Mouse (Mus musculus) intestine, embryonic 16.5 days (tissue): ENCODE data around the gene Il1rap. TPM values are rescaled to one million over a fixed set of nuclear protein-coding genes. Genes with fewer than 3 reads are reported as not detected.
A peak's percentile ranks its signal among the peaks of the same experiment; 100 is the strongest.

Experiments
- ATAC-seq: fragments of 200-750 bp; cut with Nextera tagmentation; 2 replicates; pipeline ENCODE4 v1.8.0; 2017; ENCODE audit warnings: moderate TSS enrichment, moderate library complexity
- H3K27ac ChIP-seq: fragments of 300-500 bp; sonication (generic); 2 replicates; pipeline ENCODE4 v1.5.1; 2014; ENCODE audit warnings: mild to moderate bottlenecking, low read length
- H3K27me3 ChIP-seq: fragments of 300-500 bp; sonication (generic); replicated peaks from 2 replicates; pipeline ENCODE4 v1.6.1; 2014; ENCODE audit warnings: low read length, control low read depth, mixed read lengths; ENCODE audit not compliant: control insufficient read depth, insufficient read depth
- H3K36me3 ChIP-seq: fragments of 300-500 bp; sonication (generic); 2 replicates; pipeline ENCODE4 v1.6.1; 2014; ENCODE audit warnings: low read length, control low read depth; ENCODE audit not compliant: control insufficient read depth, insufficient read depth
- H3K4me1 ChIP-seq: fragments of 300-500 bp; sonication (generic); 2 replicates; pipeline ENCODE4 v1.6.1; 2014; ENCODE audit warnings: low read length, control low read depth, mixed read lengths; ENCODE audit not compliant: control insufficient read depth, insufficient read depth
- H3K4me2 ChIP-seq: fragments of 300-500 bp; sonication (generic); 2 replicates; pipeline ENCODE4 v1.6.1; 2014; ENCODE audit warnings: low read depth, low read length, control low read depth
- H3K4me3 ChIP-seq: fragments of 300-500 bp; sonication (generic); 2 replicates; pipeline ENCODE4 v1.5.1; 2014; ENCODE audit warnings: mild to moderate bottlenecking, low read length
- H3K9ac ChIP-seq: fragments of 300-500 bp; sonication (generic); 2 replicates; pipeline ENCODE4 v1.6.1; 2014; ENCODE audit warnings: low read depth, low read length
- H3K9me3 ChIP-seq: fragments of 300-500 bp; sonication (generic); 2 replicates; pipeline ENCODE4 v1.6.1; 2016; ENCODE audit warnings: low read length, control low read depth; ENCODE audit not compliant: control insufficient read depth
- WGBS: fragments of 180-500 bp; shearing (Covaris S2); extraction: QIAGEN DNeasy Blood & Tissue Kit; methylation state at CpG from one replicate; pipeline ENCODE4 v1.1.7; 2014; 5-methylcytosine and 5-hydroxymethylcytosine counted together
- polyA plus RNA-seq: library from polyadenylated mRNA; unstranded; fragments of >200 nt; fragmentation: Nextera tagmentation; extraction: Ambion mirVana; gene quantifications from 2 replicates; pipeline ENCODE4 v1.2.1, GENCODE M21; 2015

Gene Il1rap
- polyA plus RNA-seq, 1 experiment from 2014 or later: 4.6 TPM

- H3K9me3 ChIP-seq: no peaks in the 10 kb centered on the region
- H3K4me1 ChIP-seq: no peaks in the 10 kb centered on the region
- H3K4me3 ChIP-seq: no peak overlapping the region
- no peak overlapping the region for H3K9ac ChIP-seq
- H3K4me2 ChIP-seq: no peak overlapping the region
- no peak overlapping the region for H3K27ac ChIP-seq
- no peaks in the 10 kb centered on the region for H3K36me3 ChIP-seq
- ATAC-seq: no peak
- no peaks in the 10 kb centered on the region for H3K27me3 ChIP-seq
Measured at GRCm38 (mm10) chr16:26569387-26569978, 12.0 kb upstream of the Il1rap start.

GRCm38 (mm10) chr16:26571836-26572235, 9.7 kb upstream of the Il1rap start:
- 88% methylated on average over 2 of the region's 2 CpGs for WGBS
- Histone ChIP-seq H3K27ac (no peak overlapping the region), H3K9ac (no peak overlapping the region), H3K4me2 (no peak overlapping the region), H3K9me3 (no peaks in the 10 kb centered on the region), H3K27me3 (no peaks in the 10 kb centered on the region), H3K4me1 (no peaks in the 10 kb centered on the region), H3K36me3 (no peaks in the 10 kb centered on the region), H3K4me3 (no peak overlapping the region)
- ATAC-seq: no peak

- Histone ChIP-seq H3K4me2 (no peak overlapping the region), H3K9me3 (no peaks in the 10 kb centered on the region), H3K27me3 (no peaks in the 10 kb centered on the region), H3K4me1 (no peaks in the 10 kb centered on the region), H3K27ac (no peak overlapping the region), H3K9ac (no peak overlapping the region), H3K4me3 (no peak overlapping the region), H3K36me3 (no peaks in the 10 kb centered on the region)
- no peak for ATAC-seq
- WGBS: 87% methylated on average over 5 of the region's 5 CpGs
Measured at GRCm38 (mm10) chr16:26574173-26574572, 7.3 kb upstream of the Il1rap start.

- peak overlapping the region; percentile 78 for H3K9ac ChIP-seq
- no peaks in the 10 kb centered on the region for H3K36me3 ChIP-seq
- 0% methylated on average over 16 of the region's 16 CpGs for WGBS
- peak; percentile 74 for ATAC-seq
- H3K27me3 ChIP-seq: no peaks in the 10 kb centered on the region
- peak overlapping the region; percentile 90 for H3K4me2 ChIP-seq
- H3K4me3 ChIP-seq: peak overlapping the region; percentile 78
- no peaks in the 10 kb centered on the region for H3K9me3 ChIP-seq
- H3K4me1 ChIP-seq: peaks cover 4% of the 10 kb centered on the region; the same call in 1 of the 2 replicates
- peak overlapping the region; percentile 75 for H3K27ac ChIP-seq
Measured at GRCm38 (mm10) chr16:26581913-26582376, 441 bp downstream of the Il1rap start.

GRCm38 (mm10) chr16:26585806-26586205, 4.3 kb downstream of the Il1rap start:
- Histone ChIP-seq H3K27ac (no peak overlapping the region), H3K4me3 (no peak overlapping the region), H3K4me1 (peaks cover 4% of the 10 kb centered on the region; the same call in 1 of the 2 replicates), H3K9me3 (no peaks in the 10 kb centered on the region), H3K9ac (no peak overlapping the region), H3K27me3 (no peaks in the 10 kb centered on the region), H3K36me3 (no peaks in the 10 kb centered on the region), H3K4me2 (no peak overlapping the region)
- WGBS: 92% methylated on average over 5 of the region's 5 CpGs
- no peak for ATAC-seq

- Histone ChIP-seq H3K4me3 (no peak overlapping the region), H3K4me1 (no peaks in the 10 kb centered on the region), H3K27me3 (no peaks in the 10 kb centered on the region), H3K36me3 (no peaks in the 10 kb centered on the region), H3K4me2 (no peak overlapping the region), H3K9ac (no peak overlapping the region), H3K27ac (no peak overlapping the region), H3K9me3 (no peaks in the 10 kb centered on the region)
- WGBS: 56% methylated on average over 4 of the region's 4 CpGs
- peak; percentile 46; the same call in 1 of the 2 replicates for ATAC-seq
Measured at GRCm38 (mm10) chr16:26590897-26591570, 9.5 kb downstream of the Il1rap start.

GRCm38 (mm10) chr16:26596440-26596839, 14.9 kb downstream of the Il1rap start:
- Histone ChIP-seq H3K4me1 (no peaks in the 10 kb centered on the region), H3K27me3 (no peaks in the 10 kb centered on the region), H3K27ac (no peak overlapping the region), H3K36me3 (no peaks in the 10 kb centered on the region), H3K9me3 (no peaks in the 10 kb centered on the region), H3K4me3 (no peak overlapping the region), H3K4me2 (no peak overlapping the region), H3K9ac (no peak overlapping the region)
- WGBS: 51% methylated on average over 7 of the region's 7 CpGs
- no peak for ATAC-seq

- Histone ChIP-seq H3K9ac (no peak overlapping the region), H3K36me3 (no peaks in the 10 kb centered on the region), H3K4me2 (no peak overlapping the region), H3K4me1 (no peaks in the 10 kb centered on the region), H3K4me3 (no peak overlapping the region), H3K27me3 (no peaks in the 10 kb centered on the region), H3K9me3 (no peaks in the 10 kb centered on the region), H3K27ac (no peak overlapping the region)
- no peak for ATAC-seq
- WGBS: 39% methylated on average over 7 of the region's 7 CpGs
Measured at GRCm38 (mm10) chr16:26597307-26597706, 15.8 kb downstream of the Il1rap start.

GRCm38 (mm10) chr16:26598591-26598990, 17.1 kb downstream of the Il1rap start:
- Histone ChIP-seq H3K9me3 (no peaks in the 10 kb centered on the region), H3K4me3 (no peak overlapping the region), H3K9ac (no peak overlapping the region), H3K36me3 (no peaks in the 10 kb centered on the region), H3K27ac (no peak overlapping the region), H3K27me3 (no peaks in the 10 kb centered on the region), H3K4me2 (no peak overlapping the region), H3K4me1 (no peaks in the 10 kb centered on the region)
- no peak for ATAC-seq
- WGBS: 71% methylated on average over 5 of the region's 5 CpGs
